Mouse (Mus musculus) stomach, embryonic 14.5 days (tissue): Measurements from ENCODE around the gene Gcm2. TPM values are rescaled to one million over a fixed set of nuclear protein-coding genes. Genes with fewer than 3 reads are reported as not detected.

Experiments used
- ATAC-seq: fragments of 200-750 bp; cut with Nextera tagmentation; 2 replicates; pipeline ENCODE4 v1.8.0; 2017; ENCODE audit warnings: low read depth, moderate TSS enrichment; ENCODE audit not compliant: insufficient number of reproducible peaks, insufficient read depth, low FRiP score
- H3K27ac ChIP-seq: fragments of 300-500 bp; sonication (generic); 2 replicates; pipeline ENCODE4 v1.5.1; 2014; ENCODE audit warnings: mild to moderate bottlenecking, low read length, moderate library complexity, mixed read lengths
- H3K27me3 ChIP-seq: fragments of 300-500 bp; sonication (generic); 2 replicates; pipeline ENCODE4 v1.6.1; 2014; ENCODE audit warnings: low read length, control low read depth, mixed read lengths; ENCODE audit not compliant: control insufficient read depth, insufficient read depth
- H3K36me3 ChIP-seq: fragments of 300-500 bp; sonication (generic); 2 replicates; pipeline ENCODE4 v1.6.1; 2014; ENCODE audit warnings: mild to moderate bottlenecking, control low read depth, low read length, moderate library complexity, mixed read lengths; ENCODE audit not compliant: control insufficient read depth, insufficient read depth
- H3K4me1 ChIP-seq: fragments of 300-500 bp; sonication (generic); 2 replicates; pipeline ENCODE4 v1.6.1; 2014; ENCODE audit warnings: low read length, control low read depth, mixed read lengths; ENCODE audit not compliant: control insufficient read depth, insufficient read depth
- H3K4me2 ChIP-seq: fragments of 300-500 bp; sonication (generic); replicated peaks from 2 replicates; pipeline ENCODE4 v1.6.1; 2014; ENCODE audit warnings: low read depth, low read length, control low read depth
- H3K4me3 ChIP-seq: fragments of 300-500 bp; sonication (generic); 2 replicates; pipeline ENCODE4 v1.5.1; 2014; ENCODE audit warnings: low read depth, low read length, control low read depth
- H3K9ac ChIP-seq: fragments of 300-500 bp; sonication (generic); replicated peaks from 2 replicates; pipeline ENCODE4 v1.6.1; 2014; ENCODE audit warnings: low read depth, mild to moderate bottlenecking, control low read depth, low read length, moderate library complexity, mixed read lengths
- H3K9me3 ChIP-seq: fragments of 300-500 bp; sonication (generic); 2 replicates; pipeline ENCODE4 v1.6.1; 2016; ENCODE audit warnings: low read depth, low read length, control low read depth; ENCODE audit not compliant: control insufficient read depth
- WGBS: fragments of 180-500 bp; shearing (Covaris S2); extraction: QIAGEN DNeasy Blood & Tissue Kit; methylation state at CpG from one replicate; pipeline ENCODE4 v1.1.7; 2014; 5-methylcytosine and 5-hydroxymethylcytosine counted together
- polyA plus RNA-seq: library from polyadenylated mRNA; unstranded; fragments of >200 nt; fragmentation: Nextera tagmentation; extraction: Ambion mirVana; gene quantifications from 2 replicates; pipeline ENCODE4 v1.2.1, GENCODE M21; 2014

Gene Gcm2
- polyA plus RNA-seq, 1 experiment from 2014 or later = not detected

GRCm38 (mm10) chr13:41077921-41078320, 32.9 kb downstream of the Gcm2 start:
- H3K27me3 ChIP-seq = no peaks in the 10 kb centered on the region
- H3K4me2 ChIP-seq = no peak overlapping the region
- no peak overlapping the region for H3K27ac ChIP-seq
- H3K9me3 ChIP-seq = no peaks in the 10 kb centered on the region
- no peak overlapping the region for H3K9ac ChIP-seq
- ATAC-seq = no peak
- 70% methylated on average over 9 of the region's 9 CpGs for WGBS
- no peaks in the 10 kb centered on the region for H3K36me3 ChIP-seq
- H3K4me3 ChIP-seq = no peak overlapping the region
- 0 out of 2 replicates have a peak, but pooled peaks cover 5% of the 10 kb centered on the region for H3K4me1 ChIP-seq

GRCm38 (mm10) chr13:41073819-41074218, 37.0 kb downstream of the Gcm2 start:
- H3K4me2 ChIP-seq = no peak overlapping the region
- H3K27me3 ChIP-seq = no peaks in the 10 kb centered on the region
- no peak overlapping the region for H3K4me3 ChIP-seq
- H3K27ac ChIP-seq = no peak overlapping the region
- H3K9me3 ChIP-seq = no peaks in the 10 kb centered on the region
- WGBS = 76% methylated on average over 5 of the region's 5 CpGs
- no peak overlapping the region for H3K9ac ChIP-seq
- H3K36me3 ChIP-seq = no peaks in the 10 kb centered on the region
- H3K4me1 ChIP-seq = 0 out of 2 replicates have a peak, but pooled peaks cover 2% of the 10 kb centered on the region
- no peak for ATAC-seq

DNA sequence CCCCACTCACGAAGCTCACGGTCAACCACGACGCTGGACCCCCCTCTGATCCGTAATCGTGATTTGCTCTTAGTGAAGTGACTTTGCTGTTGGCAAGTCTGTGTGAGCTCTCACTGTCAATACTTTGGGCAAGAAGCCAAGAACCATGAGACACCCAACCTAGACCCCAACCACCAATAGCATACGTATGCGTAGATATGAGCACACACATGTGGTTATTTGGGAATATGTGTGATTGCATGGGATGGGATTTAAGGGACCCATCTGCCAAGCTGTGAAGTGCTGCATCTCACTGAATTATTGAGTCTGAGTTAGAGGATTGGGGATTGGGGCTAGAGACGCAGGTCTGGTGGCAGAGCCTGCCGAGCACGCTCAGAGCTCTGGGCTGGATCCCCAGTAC, 39.2 kb downstream of the Gcm2 start:
- no peak overlapping the region for H3K27ac ChIP-seq

DNA sequence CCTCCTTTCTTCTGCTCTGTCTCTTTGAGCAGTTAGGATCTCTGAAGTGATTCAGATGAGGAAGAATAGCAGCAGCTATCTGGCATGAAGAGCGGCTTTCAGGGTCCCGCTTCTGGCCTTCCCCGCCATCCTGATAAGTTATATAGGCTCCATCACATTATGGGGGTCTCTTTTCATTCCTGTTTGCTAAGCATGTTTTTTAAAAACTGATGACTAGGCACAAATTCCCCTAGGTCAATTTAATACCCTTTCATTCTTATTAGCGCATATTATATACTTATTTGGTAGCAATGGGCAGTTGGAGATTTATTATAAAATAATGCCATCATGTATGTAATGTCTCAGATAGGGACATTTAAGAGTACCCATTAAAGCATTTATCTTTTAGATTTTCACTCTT, 43.2 kb downstream of the Gcm2 start:
- H3K4me3 ChIP-seq = no peak overlapping the region
- WGBS = 95% methylated on average over 4 of the region's 4 CpGs
- no peak overlapping the region for H3K9ac ChIP-seq
- ATAC-seq = no peak
- no peaks in the 10 kb centered on the region for H3K36me3 ChIP-seq
- no peak overlapping the region for H3K27ac ChIP-seq
- H3K4me1 ChIP-seq = no peaks in the 10 kb centered on the region
- no peaks in the 10 kb centered on the region for H3K9me3 ChIP-seq
- H3K4me2 ChIP-seq = no peak overlapping the region
- H3K27me3 ChIP-seq = no peaks in the 10 kb centered on the region

More for the DNA sequence above, 39.2 kb downstream of the Gcm2 start:
- Histone ChIP-seq H3K9ac (no peak overlapping the region), H3K4me1 (no peaks in the 10 kb centered on the region), H3K4me2 (no peak overlapping the region), H3K4me3 (no peak overlapping the region), H3K27me3 (no peaks in the 10 kb centered on the region), H3K36me3 (no peaks in the 10 kb centered on the region), H3K9me3 (no peaks in the 10 kb centered on the region)
- WGBS = 93% methylated on average over 11 of the region's 11 CpGs
- no peak for ATAC-seq

- no peaks in the 10 kb centered on the region for H3K27me3 ChIP-seq
- no peaks in the 10 kb centered on the region for H3K36me3 ChIP-seq
- ATAC-seq = no peak
- no peak overlapping the region for H3K4me2 ChIP-seq
- 71% methylated on average over 5 of the region's 5 CpGs for WGBS
- H3K9ac ChIP-seq = no peak overlapping the region
- no peak overlapping the region for H3K4me3 ChIP-seq
- H3K9me3 ChIP-seq = no peaks in the 10 kb centered on the region
- no peaks in the 10 kb centered on the region for H3K4me1 ChIP-seq
- no peak overlapping the region for H3K27ac ChIP-seq
Observed at GRCm38 (mm10) chr13:41051965-41052364, 58.9 kb downstream of the Gcm2 start.

Other genes starting within 250 kb of the Gcm2 start
- gene Pak1ip1, start 110.0 kb downstream of the Gcm2 start, polyA plus RNA-seq = 68.3 and 70.8 TPM in 2 replicates
- gene Tmem14c, start 94.7 kb downstream of the Gcm2 start, polyA plus RNA-seq = 225 and 228 TPM in 2 replicates
- gene Mak, start 31.3 kb downstream of the Gcm2 start, polyA plus RNA-seq = 0.90 and 1.1 TPM in 2 replicates
- gene Sycp2l, start 3.3 kb upstream of the Gcm2 start, polyA plus RNA-seq = 0.18 and 0.54 TPM in 2 replicates
- gene Elovl2, start 109.4 kb upstream of the Gcm2 start, polyA plus RNA-seq = 6.9 TPM in 2 replicates
- gene Smim13, start 138.8 kb upstream of the Gcm2 start, polyA plus RNA-seq = 13.5 and 15.1 TPM in 2 replicates
- gene Gm17364, start 162.9 kb upstream of the Gcm2 start, polyA plus RNA-seq = not detected in 2 replicates